Mouse (Mus musculus) thymus, postnatal 4 days (tissue): ENCODE measurements around the gene Rad17.

Experiments
- DNase-seq: peaks from one replicate; pipeline ENCODE4 v3.0.0; 2021

Gene Rad17

DNA sequence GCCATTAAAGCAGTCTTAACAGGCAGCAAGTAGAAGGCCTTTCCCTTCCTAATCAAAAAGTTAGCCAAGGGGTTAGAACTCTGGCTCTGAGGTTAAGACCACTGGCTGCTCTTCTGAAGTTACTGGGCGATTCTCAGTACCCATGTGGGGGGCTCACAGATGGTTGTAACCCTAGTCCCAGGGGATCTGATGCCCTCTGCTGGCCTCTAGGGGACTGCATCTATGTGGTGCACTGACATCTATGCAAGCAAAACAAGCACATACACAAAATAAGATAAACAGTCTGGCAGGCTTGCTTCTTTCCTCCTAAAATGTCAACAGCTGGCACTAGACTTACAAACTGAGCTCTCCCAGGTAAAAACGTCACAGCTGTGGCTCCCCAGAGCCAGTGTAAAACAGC lies 37.9 kb downstream of the Rad17 start:
- peak; percentile 43 for DNase-seq

DNA sequence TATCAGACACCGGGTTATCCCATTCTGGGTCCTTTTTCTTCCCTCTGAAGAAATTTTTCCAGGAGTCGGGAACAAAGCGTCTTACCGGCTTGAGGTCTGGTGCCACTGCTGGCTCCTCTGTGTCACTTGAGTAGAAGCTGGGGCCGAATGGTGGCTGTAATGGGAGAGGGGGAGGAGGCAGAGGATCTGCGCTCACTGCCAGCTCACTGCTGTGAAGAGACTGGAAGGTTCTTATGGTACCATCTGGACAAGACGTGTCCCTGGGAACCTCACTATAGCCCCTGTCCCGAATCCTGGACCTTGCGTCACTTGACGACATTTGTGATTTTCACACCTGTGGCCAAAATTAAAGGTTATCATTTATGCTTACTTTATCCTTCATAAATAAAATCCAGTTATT lies 38.6 kb downstream of the Rad17 start:
- DNase-seq: no peak

DNA sequence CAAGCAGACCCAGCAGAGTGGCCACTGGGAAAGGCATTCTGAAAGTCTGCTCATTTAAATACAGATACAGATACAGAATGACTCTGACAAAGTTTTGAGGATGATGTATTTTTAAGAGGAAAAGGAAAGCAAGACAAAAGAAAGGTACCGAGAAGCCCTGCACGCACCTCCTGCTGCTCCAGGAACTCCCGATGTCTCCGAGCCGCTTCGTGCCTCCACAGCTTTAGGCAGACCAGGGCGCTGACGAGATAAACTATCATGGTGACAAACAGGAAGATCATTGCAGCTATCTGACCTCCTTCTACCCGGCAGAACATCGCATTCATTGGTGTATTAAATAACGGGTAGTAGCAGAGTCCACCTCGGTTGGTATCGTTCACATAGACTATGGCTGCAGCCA lies 39.6 kb downstream of the Rad17 start:
- no peak for DNase-seq

DNA sequence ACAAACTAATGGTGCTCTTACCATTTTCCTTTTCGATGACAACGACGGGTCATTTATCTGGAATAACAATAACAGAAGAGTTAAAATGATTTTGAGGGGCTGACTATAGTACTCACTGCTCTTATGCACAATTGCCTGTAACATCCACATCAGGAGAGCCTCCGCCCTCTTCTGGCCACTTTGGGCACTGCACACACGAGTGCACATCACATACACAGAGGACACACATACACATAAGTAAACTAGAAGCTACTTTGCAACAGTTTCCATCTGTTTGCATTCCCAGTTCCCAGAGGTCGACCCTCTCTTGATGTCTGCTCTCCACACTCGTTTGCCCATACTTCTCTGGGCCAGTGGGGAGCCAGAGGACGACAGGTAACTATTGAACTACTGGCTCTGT lies 43.1 kb downstream of the Rad17 start:
- peak; percentile 36 for DNase-seq

DNA sequence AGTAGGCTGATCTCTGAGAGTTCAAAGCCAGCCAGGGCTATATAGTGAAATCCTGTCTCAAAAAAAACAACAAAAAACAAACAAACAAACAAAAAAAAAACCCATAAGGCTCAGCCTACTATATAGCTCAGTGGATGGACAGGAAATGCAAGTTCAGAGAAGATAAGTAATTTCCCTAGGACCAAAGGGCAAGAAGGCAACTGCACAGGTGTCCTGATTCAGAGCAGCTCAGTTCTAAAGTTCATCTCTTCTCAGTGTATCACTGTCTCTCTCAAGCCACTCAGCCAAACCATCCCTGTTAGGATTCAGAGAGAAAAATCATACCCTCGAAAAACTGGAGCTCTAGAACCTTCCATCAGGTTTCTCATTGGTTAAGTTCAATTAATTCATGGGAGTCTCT lies 45.0 kb downstream of the Rad17 start:
- DNase-seq: no peak

DNA sequence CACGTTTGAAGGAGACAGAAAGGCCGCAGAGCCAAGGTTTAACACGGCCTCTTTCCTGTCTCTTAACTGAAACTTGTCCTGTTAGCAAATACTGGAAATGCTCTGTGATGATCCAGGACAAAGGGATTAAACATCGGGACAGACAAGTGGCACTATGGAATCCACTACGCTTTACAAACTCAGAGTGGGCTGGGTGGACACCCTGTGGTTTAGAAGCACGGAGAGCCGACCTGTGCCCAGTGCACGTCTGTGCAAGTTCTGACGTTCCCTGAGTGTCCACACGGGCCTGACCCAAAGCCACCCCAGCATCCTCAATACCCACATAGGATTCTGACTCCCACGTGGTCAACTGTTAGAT lies 47.1 kb downstream of the Rad17 start:
- no peak for DNase-seq

DNA sequence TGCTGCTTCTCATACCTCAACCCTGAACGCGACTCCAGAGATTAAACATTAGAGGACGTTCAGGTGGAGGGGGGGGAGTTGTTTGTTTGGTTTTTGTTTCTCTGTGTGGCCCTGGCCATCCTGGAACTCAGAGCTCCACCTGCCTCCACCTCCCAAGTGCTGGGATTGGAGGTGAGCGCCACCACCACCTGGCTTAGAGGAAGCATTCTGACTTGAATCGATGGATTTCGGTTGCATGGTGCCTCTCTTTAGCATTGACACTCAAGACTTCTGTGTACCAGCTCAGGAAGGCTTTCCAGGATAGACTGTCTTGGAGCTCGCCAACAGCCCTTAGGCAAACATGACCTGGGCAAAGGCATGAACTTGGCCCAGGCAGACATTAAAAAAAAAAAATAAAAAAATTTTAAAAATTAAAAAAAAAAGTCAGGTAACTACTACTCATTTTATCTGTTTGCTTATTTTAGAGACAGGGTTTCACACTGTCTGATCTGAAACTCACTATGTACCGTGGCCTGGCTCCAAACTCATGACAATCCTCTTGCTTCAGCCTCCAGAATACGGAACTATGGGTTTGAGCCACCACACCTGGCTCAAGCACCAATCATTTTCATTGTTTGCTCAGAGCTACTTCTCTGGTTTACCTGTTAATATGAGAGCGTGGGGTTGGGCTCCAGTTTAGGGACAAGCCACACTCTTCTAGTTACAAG lies 47.7 kb downstream of the Rad17 start:
- no peak for DNase-seq

DNA sequence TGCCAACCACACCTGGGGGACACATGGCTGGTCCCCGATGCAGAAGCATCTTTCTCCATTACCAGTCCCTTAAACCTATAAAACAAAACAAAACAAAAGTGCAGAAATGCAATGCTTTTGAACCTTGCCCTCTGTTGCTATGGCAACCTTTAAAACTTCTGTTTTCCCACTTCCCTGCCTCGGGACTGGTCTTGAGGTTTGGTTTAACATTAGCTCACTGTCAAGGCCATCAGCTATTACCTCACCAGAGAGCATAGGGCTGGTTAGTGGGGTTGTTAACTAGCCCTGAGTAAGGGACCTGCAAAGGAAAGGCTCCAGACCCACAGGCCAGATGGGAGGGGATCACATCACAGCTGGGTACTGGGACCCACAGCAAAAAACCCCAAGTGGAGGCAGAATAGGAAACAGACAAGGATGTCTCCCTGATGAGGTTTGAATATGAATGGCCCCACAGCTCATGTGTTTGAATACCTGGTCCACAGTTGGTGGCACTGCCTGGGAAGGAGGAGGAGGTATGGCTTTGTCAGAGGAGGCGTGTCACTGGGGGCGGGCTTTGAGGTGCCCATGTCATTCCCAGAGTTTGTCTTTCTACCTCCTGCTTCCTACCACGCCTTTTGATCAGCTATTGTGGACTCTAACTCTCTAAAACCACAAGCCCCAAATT lies 48.5 kb downstream of the Rad17 start:
- DNase-seq: no peak

DNA sequence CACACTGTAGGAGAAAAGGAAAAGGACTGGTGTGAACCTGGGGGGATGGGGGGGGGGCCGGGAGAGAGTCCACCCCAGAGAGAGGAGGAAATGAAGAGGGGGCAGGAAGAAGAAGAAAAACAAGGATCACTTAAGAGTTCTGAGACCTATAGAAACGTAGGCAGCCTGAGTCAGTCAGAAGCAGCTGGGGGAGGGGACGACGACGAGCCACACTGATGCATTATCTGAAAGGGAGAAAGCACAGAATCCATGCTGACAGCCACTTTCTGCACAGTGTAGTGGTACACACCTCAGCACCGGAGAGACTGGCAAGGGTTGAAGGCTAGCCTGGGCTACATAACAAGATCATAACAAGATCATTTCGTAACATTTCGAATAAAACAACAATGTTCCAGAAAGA lies 49.8 kb downstream of the Rad17 start:
- peak; percentile 40 for DNase-seq

DNA sequence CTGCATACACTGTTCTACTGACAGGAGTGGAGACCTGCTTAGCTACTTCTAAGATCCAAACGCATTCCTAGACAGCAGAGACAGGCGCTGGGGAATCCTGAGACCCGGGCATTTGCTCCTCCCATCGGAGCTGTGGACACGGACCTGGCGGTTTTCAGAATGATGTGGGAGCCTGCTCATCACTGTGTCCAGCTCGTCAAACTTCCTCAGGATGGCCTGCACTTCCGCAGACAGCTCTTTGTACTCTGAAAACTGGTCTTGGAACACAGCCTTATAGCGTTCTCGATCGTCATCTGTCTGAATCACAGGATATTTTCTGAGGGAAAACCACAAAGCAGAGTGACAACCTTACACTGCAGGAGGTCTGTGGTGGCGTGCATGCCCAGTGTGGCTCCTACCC lies 50.5 kb downstream of the Rad17 start:
- no peak for DNase-seq

DNA sequence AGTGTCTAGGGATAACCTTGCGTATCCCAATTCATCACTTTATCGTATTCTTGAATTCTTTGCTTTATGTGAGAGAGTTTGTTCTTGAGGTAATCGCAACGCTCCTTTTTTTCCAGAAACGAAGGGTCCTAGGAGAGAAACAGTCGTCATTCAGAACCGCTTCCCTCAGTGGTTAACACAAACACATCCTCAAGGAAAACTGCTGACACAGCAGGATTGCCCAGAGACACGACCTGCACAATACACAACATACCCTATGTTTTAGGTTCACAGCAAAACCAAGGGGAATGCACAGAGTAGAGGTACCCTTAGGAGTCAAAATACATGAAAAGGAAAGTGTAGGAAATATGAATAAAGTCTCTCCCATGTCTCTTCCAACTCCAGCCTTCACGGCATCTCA lies 53.6 kb downstream of the Rad17 start:
- no peak for DNase-seq

DNA sequence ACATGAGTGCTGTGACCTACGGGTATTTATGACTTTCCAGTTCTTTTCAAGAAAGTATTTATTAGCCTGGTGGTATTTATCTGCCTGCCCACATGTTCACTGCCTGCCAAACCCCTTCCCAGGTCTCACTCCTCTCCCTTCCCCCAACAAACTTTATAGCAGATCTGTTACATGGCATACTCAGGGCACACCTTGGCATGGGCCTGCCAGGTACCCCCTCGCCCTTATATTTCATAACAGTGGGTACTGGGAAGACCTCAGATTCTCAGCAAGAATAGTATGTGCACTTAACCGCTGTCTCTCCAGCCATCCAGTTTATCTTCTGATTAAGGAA lies 55.3 kb downstream of the Rad17 start:
- no peak for DNase-seq

DNA sequence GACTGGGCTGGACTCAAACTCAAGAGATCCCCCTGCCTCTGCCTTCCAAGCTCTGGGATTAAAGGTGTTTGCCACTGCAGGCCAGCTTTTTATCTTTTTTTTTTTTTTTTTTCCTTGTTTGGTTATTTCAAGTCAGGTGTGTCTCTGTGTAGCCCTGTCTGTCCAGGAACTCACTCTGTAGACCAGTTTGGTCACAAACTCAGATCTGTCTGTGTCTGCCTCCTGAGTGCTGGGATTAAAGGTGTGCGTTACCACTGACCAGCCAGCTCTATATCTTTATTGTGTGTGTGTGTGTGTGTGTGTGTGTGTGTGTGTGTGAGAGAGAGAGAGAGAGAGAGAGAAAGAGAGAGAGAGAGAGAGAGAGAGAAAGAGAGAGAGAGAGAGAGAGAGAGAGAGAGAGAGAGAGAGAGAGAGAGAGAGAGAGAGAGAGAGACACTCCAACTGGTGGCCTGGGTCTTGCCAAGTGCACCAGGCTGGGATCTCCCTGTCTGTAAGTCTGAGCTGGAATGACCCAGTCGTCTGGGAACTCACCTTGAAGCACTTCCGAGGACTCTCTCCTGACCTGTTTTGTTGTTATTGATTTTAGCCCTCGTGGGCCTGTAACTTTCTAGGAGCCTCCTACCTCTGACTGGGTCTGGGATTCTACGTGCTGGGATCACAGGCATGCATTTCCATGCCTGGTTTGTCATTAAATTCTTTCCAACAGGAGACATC lies 55.9 kb downstream of the Rad17 start:
- DNase-seq: no peak

DNA sequence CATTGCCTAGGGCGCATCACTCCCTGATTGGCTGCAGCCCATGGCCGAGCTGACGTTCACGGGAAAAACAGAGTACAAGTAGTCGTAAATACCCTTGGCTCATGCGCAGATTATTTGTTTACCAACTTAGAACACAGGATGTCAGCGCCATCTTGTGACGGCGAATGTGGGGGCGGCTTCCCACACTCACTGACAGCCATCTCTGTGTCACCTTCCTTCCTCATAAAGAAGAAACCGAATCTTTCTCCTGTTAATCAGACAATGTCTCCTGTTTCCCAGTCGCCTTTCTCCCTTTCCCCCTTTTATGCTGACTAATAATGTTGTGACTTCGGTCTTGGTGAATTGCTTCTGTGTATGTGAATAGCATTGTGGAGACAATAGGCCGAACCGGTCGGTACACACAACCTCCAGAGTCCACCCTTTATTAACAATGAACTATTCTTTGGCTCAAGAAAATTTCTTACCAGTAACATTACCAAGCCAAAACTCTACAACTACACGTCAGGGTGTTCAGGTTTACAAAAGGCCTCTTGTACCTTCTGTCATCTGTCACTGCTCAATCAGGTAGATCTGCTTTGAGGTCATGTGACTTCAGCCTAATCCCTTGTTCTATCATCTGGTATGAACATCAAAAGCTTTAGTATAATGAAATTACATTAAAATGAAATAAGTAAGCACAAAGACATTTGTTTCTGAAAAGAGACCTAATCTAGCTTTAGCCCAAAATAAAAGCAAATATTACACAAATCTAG lies 56.6 kb downstream of the Rad17 start:
- peak; percentile 51 for DNase-seq

DNA sequence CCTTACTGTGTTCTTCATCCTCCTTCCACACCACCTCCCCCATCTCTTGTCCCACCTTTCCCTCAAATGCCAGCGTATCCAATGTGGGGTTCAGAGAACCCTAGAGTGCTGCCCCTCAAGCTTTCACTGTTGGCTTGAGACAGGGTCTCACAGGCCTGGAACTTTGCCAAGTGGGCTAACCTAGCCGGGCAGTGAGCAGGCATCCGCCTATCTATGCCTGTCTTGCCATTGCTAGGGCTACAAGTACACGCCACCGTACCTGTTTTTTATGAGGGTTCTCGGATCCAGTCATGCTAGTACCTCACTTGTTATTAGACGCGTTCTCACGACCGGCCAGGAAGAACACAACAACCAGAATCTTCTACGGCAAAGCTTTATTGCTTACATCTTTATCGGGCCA lies 62.2 kb downstream of the Rad17 start:
- no peak for DNase-seq

DNA sequence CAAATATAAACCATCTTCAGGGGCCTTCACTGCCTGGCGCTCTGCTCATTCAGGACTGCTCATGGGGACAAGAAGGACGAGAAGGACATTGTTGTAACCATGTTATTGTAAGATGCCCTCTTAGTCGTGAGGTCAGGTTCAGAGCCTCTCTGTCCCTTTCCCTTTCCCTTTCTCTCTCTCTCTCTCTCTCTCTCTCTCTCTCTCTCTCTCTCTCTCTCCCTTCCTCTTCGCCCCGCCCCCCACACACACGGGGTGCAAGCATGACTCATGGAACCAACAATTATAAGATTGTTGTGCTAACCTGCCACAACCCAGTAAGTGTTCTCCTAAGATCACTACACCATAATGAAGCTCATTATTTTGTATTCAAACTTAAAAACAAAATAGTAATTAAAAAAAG lies 68.7 kb downstream of the Rad17 start:
- DNase-seq: no peak

DNA sequence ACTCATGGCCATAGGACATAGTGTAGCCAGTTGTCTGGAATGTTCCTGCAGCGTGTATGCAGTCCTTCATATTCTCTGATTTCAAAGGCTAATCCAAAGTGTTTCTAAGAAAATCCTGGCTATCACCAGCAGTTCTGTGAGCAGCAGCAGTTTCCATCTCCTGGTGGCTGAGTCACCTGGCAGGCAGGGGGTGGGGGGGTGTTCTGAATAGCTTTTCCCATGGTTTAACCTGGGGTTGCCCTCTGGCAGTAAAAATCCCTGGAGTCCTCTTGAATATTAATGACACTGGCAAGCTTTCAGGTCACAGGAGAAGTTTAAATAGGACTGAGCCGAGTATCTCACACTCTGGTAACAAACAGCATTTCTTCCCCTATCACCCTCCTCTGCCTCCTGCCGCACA lies 69.2 kb downstream of the Rad17 start:
- DNase-seq: no peak

DNA sequence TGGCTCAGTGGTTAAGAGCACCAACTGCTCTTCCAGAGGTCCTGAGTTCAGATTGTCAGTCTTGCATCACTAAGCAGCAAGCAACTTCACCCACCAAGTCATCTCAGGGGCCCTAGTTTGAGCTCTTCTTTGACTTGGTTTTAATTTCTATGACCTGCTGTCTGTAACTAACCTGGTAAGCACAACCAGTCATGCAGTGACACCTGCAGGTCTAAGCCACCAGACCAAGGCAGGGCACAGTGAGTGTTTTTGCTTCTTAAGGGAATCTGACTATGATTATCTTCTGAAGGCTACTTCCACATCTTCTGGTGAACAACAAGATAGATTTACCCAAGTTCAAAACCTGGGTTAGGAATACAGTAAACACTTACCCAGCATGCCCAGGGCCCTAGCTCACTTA lies 70.9 kb downstream of the Rad17 start:
- no peak for DNase-seq

DNA sequence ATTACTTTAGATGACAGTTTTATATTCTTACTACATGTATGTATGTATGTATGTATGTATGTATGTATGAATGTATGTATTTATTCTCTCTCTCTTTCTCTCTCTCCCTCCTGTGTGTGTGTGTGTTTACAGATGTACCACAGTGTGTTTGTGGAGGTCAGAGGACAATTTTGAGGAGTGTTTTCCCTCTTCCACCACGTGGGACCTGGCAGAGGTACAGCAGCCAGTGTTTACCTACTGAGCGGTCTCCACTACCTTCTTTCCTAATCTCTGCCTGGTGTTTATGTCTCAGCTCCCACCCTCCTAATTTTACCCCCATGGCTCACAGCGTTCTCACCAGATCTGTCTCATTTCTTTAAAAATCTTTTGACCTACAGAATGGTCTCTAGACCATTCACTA lies 71.6 kb downstream of the Rad17 start:
- no peak for DNase-seq

DNA sequence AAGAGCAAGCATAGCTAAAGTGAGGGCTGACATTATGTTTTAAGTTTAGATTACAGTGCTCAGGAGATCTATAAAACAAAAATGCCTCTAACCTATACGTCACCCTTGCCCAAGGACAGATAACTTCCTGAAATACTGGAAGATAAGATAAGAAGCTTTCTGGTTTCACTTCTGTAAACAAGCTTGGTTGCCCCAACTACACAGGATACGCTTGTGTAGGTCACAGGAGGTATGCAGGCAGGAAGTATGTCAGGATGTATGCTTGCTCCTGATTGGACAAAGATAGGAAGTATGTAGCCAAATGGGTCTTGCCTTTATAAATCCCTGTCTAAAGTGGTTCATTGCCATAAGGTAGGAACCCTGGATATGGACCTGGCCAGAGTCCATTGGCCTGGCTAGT lies 74.9 kb downstream of the Rad17 start:
- no peak for DNase-seq

DNA sequence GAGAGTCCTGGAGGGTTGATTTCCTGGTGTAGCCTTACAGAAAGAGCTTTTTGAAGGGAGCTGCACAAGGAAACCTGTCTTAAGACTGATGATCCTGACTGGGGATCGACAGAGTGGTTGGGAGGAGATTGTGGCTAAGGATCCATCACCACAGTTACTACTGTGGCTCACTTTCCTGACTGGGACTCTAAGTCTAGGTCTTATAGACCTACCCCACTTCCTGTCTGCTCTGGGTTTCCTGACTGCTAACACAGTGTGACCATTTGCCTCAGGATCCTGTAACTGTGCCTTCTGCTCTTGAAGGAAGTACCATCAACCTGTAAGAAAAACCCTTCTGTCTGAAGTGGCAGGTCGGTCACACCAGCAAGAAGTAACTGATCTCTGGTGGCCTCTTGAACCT lies 80.1 kb downstream of the Rad17 start:
- DNase-seq: peak; percentile 14

DNA sequence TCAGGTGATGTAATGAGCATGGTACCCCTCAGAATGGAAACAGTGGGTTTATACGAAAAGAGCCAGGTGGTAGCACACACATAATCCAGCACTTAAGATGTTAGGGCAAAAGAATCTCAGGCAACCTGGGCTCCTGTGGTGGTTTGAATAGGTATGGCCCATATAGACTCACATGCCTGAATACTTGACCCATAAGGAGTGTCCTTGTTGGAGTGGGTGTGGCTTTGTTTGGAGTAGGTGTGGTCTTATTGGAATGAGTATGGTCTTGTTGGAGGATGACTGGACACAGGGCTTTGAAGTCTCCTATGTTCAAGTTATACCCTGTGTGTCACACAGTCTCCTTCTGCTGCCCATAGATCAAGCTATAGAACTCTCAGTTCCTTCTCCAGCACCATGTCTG lies 82.5 kb downstream of the Rad17 start:
- DNase-seq: no peak
